Mouse (Mus musculus): ENCODE measurements around the gene Mmp9.

Gene Mmp9

GRCm38 (mm10) chr2:164940140-164940830, at the start of gene Mmp9:
Gene Mmp9, plus strand, starts transcription at chr2:164940780.
- DNase-seq (ENCODE audit: low spot score): no peak

GRCm38 (mm10) chr2:164891056-164891834, 49.3 kb upstream of the Mmp9 start:
- no peak for DNase-seq (ENCODE audit: low spot score)

GRCm38 (mm10) chr2:164891908-164892695, 48.5 kb upstream of the Mmp9 start:
- no peak for DNase-seq (ENCODE audit: low spot score)

- DNase-seq (ENCODE audit: low spot score): no peak
Measured at GRCm38 (mm10) chr2:164892696-164893216, 47.8 kb upstream of the Mmp9 start.

GRCm38 (mm10) chr2:164894048-164894447, 46.5 kb upstream of the Mmp9 start:
- no peak for DNase-seq (ENCODE audit: low spot score)

GRCm38 (mm10) chr2:164894644-164895043, 45.9 kb upstream of the Mmp9 start:
- DNase-seq (ENCODE audit: low spot score): no peak

GRCm38 (mm10) chr2:164895885-164896284, 44.7 kb upstream of the Mmp9 start:
- no peak for DNase-seq (ENCODE audit: low spot score)

GRCm38 (mm10) chr2:164898008-164898407, 42.6 kb upstream of the Mmp9 start:
- DNase-seq (ENCODE audit: low spot score): no peak

GRCm38 (mm10) chr2:164899034-164899433, 41.5 kb upstream of the Mmp9 start:
- no peak for DNase-seq (ENCODE audit: low spot score)

GRCm38 (mm10) chr2:164899723-164900459, 40.7 kb upstream of the Mmp9 start:
- no peak for DNase-seq (ENCODE audit: low spot score)

- no peak for DNase-seq (ENCODE audit: low spot score)
Measured at GRCm38 (mm10) chr2:164901380-164901779, 39.2 kb upstream of the Mmp9 start.

- no peak for DNase-seq (ENCODE audit: low spot score)
Measured at GRCm38 (mm10) chr2:164903496-164903895, 37.1 kb upstream of the Mmp9 start.

GRCm38 (mm10) chr2:164906071-164906470, 34.5 kb upstream of the Mmp9 start:
- DNase-seq (ENCODE audit: low spot score): no peak

- DNase-seq (ENCODE audit: low spot score): no peak
Measured at GRCm38 (mm10) chr2:164907511-164907910, 33.1 kb upstream of the Mmp9 start.

- no peak for DNase-seq (ENCODE audit: low spot score)
Measured at GRCm38 (mm10) chr2:164908011-164908410, 32.6 kb upstream of the Mmp9 start.

GRCm38 (mm10) chr2:164909100-164909499, 31.5 kb upstream of the Mmp9 start:
- no peak for DNase-seq (ENCODE audit: low spot score)

GRCm38 (mm10) chr2:164909542-164909941, 31.0 kb upstream of the Mmp9 start:
- DNase-seq (ENCODE audit: low spot score): peak; percentile 27

GRCm38 (mm10) chr2:164910360-164911061, 30.1 kb upstream of the Mmp9 start:
- DNase-seq (ENCODE audit: low spot score): peak; percentile 51

GRCm38 (mm10) chr2:164911086-164912048, 29.2 kb upstream of the Mmp9 start, which contains the start of gene Zfp335:
Gene Zfp335, minus strand, starts transcription at chr2:164911757.
- peak; percentile 87 for DNase-seq (ENCODE audit: low spot score)

GRCm38 (mm10) chr2:164912151-164912550, 28.4 kb upstream of the Mmp9 start:
- DNase-seq (ENCODE audit: low spot score): no peak

All from c-Kit-positive CD71-positive TER-119-positive erythroid progenitor cells, embryonic 14.5 days (primary cell).